Mouse (Mus musculus) thymus, adult 2 months (tissue): ENCODE measurements around the gene Ttc33.

ENCODE experiments used
- CTCF ChIP-seq: fragments of 200-500 bp; IDR thresholded peaks from 2 replicates; pipeline ENCODE4 v1.5.1; 2012; ENCODE audit warnings: mild to moderate bottlenecking, control low read depth, low read length, moderate library complexity, borderline replicate concordance; ENCODE audit not compliant: control insufficient read depth, poor library complexity, insufficient read depth; ENCODE audit errors: extremely low read depth
- POLR2A ChIP-seq: fragments of 200-500 bp; IDR thresholded peaks from 2 replicates; pipeline ENCODE4 v1.6.1; 2012; ENCODE audit warnings: mild to moderate bottlenecking, low read length, control low read depth, moderate library complexity; ENCODE audit not compliant: control insufficient read depth, poor library complexity, insufficient read depth; ENCODE audit errors: extremely low read depth

GRCm38 (mm10) chr15:5243036-5243958, 58.0 kb downstream of the Ttc33 start:
- TF ChIP-seq CTCF: no peak
- TF ChIP-seq POLR2A: no peak
